Mouse (Mus musculus) liver, adult 2 months (tissue): ENCODE measurements around the gene Kcnn3.

ENCODE experiments used
- CTCF ChIP-seq: fragments of 200-500 bp; IDR thresholded peaks from 2 replicates; pipeline ENCODE4 v1.5.1; 2011; ENCODE audit warnings: low read depth, low read length, control low read depth
- POLR2A ChIP-seq: fragments of 200-500 bp; IDR thresholded peaks from 2 replicates; pipeline ENCODE4 v1.6.1; 2011; ENCODE audit warnings: low read length, control low read depth; ENCODE audit not compliant: insufficient read depth; ENCODE audit errors: extremely low read depth

GRCm38 (mm10) chr3:89496366-89496765 lies 23.6 kb upstream of the Kcnn3 start:
- TF ChIP-seq CTCF (no peak), POLR2A (no peak)
